Mouse (Mus musculus): ENCODE data around the gene Npnt. TPM values are rescaled to one million over a fixed set of nuclear protein-coding genes. Genes with fewer than 3 reads are reported as not detected.

The Npnt gene
- total and polyA plus RNA-seq, 2 experiments from 2014 or later: 0.73 to 2.1 TPM

GRCm38 (mm10) chr3:132849669-132850068 lies 100.4 kb downstream of the Npnt start:
- no peaks in the 10 kb centered on the region for H3K9me3 ChIP-seq (replicated peaks; ENCODE audit: control insufficient read depth, low read length)
- no peaks in the 10 kb centered on the region for H3K36me3 ChIP-seq (replicated peaks; ENCODE audit: control insufficient read depth, insufficient read depth, low read length)
- no peak overlapping the region for H3K9ac ChIP-seq (replicated peaks; ENCODE audit: low read depth, low read length)
- H3K27me3 ChIP-seq (ENCODE audit: control insufficient read depth, insufficient read depth, low read length): no peaks in the 10 kb centered on the region
- no peak overlapping the region for H3K4me2 ChIP-seq (ENCODE audit: low read depth, low read length)
- ATAC-seq (ENCODE audit: insufficient read depth, low read depth): no peak
- H3K27ac ChIP-seq (ENCODE audit: low read depth): no peak overlapping the region
- no peak for TF ChIP-seq EP300 (IDR thresholded peaks at IDR 0.05; ENCODE audit: low read depth)
- TF ChIP-seq CTCF (IDR thresholded peaks at IDR 0.05; ENCODE audit: low read depth): no peak
- 78% methylated on average over 7 of the region's 7 CpGs for WGBS
- DNase-seq (ENCODE audit: low spot score): no peak
- no peak overlapping the region for H3K4me3 ChIP-seq (ENCODE audit: low read depth, low read length)
- H3K4me1 ChIP-seq (ENCODE audit: control insufficient read depth, insufficient read depth): no peaks in the 10 kb centered on the region

DNA sequence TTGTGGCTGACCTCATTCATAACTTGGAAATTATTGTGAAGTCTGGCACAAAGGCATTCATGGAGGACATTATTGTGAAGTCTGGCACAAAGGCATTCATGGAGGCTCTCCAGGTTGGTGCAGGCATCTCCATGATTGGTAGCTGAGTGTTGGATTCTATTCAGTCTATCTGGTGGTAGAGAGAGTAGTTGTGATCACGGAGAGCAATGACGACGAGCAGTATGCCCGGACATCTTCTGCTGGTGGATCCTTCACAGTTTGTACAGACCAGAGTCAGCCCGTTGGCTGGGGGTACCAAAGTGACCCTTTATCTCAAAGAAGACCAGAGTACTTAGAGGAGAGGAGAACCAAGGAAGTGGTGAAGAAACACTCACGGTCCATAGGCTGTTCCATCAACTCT lies 107.4 kb downstream of the Npnt start:
- Histone ChIP-seq H3K27ac (ENCODE audit: low read depth) (no peak overlapping the region), H3K36me3 (replicated peaks; ENCODE audit: control insufficient read depth, insufficient read depth, low read length) (peaks cover 29% of the 10 kb centered on the region), H3K4me2 (ENCODE audit: low read depth, low read length) (no peak overlapping the region), H3K27me3 (ENCODE audit: control insufficient read depth, insufficient read depth, low read length) (no peaks in the 10 kb centered on the region), H3K9me3 (replicated peaks; ENCODE audit: control insufficient read depth, low read length) (no peaks in the 10 kb centered on the region), H3K9ac (replicated peaks; ENCODE audit: low read depth, low read length) (no peak overlapping the region), H3K4me1 (ENCODE audit: control insufficient read depth, insufficient read depth) (no peaks in the 10 kb centered on the region), H3K4me3 (ENCODE audit: low read depth, low read length) (no peak overlapping the region)
- DNase-seq (ENCODE audit: low spot score) (no peak), ATAC-seq (ENCODE audit: insufficient read depth, low read depth) (no peak)
- 91% methylated on average over 6 of the region's 6 CpGs for WGBS
- TF ChIP-seq EP300 (IDR thresholded peaks at IDR 0.05; ENCODE audit: low read depth) (no peak), CTCF (IDR thresholded peaks at IDR 0.05; ENCODE audit: low read depth) (no peak)

- no peak overlapping the region for H3K9ac ChIP-seq (replicated peaks; ENCODE audit: low read depth, low read length)
- H3K27ac ChIP-seq (ENCODE audit: low read depth): no peak overlapping the region
- peaks cover 37% of the 10 kb centered on the region for H3K36me3 ChIP-seq (replicated peaks; ENCODE audit: control insufficient read depth, insufficient read depth, low read length)
- H3K4me1 ChIP-seq (ENCODE audit: control insufficient read depth, insufficient read depth): peaks cover 8% of the 10 kb centered on the region; the same call in 1 of the 2 replicates
- 92% methylated on average over 8 of the region's 8 CpGs for WGBS
- no peak for TF ChIP-seq EP300 (IDR thresholded peaks at IDR 0.05; ENCODE audit: low read depth)
- TF ChIP-seq CTCF (IDR thresholded peaks at IDR 0.05; ENCODE audit: low read depth): no peak
- DNase-seq (ENCODE audit: low spot score) (no peak), ATAC-seq (ENCODE audit: insufficient read depth, low read depth) (no peak)
- H3K4me2 ChIP-seq (ENCODE audit: low read depth, low read length): no peak overlapping the region
- H3K4me3 ChIP-seq (ENCODE audit: low read depth, low read length): no peak overlapping the region
- H3K9me3 ChIP-seq (replicated peaks; ENCODE audit: control insufficient read depth, low read length): no peaks in the 10 kb centered on the region
- H3K27me3 ChIP-seq (ENCODE audit: control insufficient read depth, insufficient read depth, low read length): no peaks in the 10 kb centered on the region
Observed at GRCm38 (mm10) chr3:132839516-132839915, 110.6 kb downstream of the Npnt start.

- Histone ChIP-seq H3K27me3 (ENCODE audit: control insufficient read depth, insufficient read depth, low read length) (no peaks in the 10 kb centered on the region), H3K9me3 (replicated peaks; ENCODE audit: control insufficient read depth, low read length) (no peaks in the 10 kb centered on the region), H3K4me1 (ENCODE audit: control insufficient read depth, insufficient read depth) (peaks cover 8% of the 10 kb centered on the region; the same call in 1 of the 2 replicates), H3K4me3 (ENCODE audit: low read depth, low read length) (no peak overlapping the region), H3K4me2 (ENCODE audit: low read depth, low read length) (no peak overlapping the region), H3K9ac (replicated peaks; ENCODE audit: low read depth, low read length) (no peak overlapping the region), H3K36me3 (replicated peaks; ENCODE audit: control insufficient read depth, insufficient read depth, low read length) (peaks cover 37% of the 10 kb centered on the region), H3K27ac (ENCODE audit: low read depth) (no peak overlapping the region)
- 93% methylated on average over 15 of the region's 15 CpGs for WGBS
- no peak for DNase-seq (ENCODE audit: low spot score)
- ATAC-seq (ENCODE audit: insufficient read depth, low read depth): no peak
- no peak for TF ChIP-seq CTCF (IDR thresholded peaks at IDR 0.05; ENCODE audit: low read depth)
- TF ChIP-seq EP300 (IDR thresholded peaks at IDR 0.05; ENCODE audit: low read depth): no peak
Observed at GRCm38 (mm10) chr3:132838656-132839417, 111.3 kb downstream of the Npnt start.

GRCm38 (mm10) chr3:132837134-132837533 lies 113.0 kb downstream of the Npnt start:
- WGBS: 81% methylated on average over 4 of the region's 4 CpGs
- DNase-seq (ENCODE audit: low spot score): no peak
- H3K27me3 ChIP-seq (ENCODE audit: control insufficient read depth, insufficient read depth, low read length): no peaks in the 10 kb centered on the region
- no peak overlapping the region for H3K27ac ChIP-seq (ENCODE audit: low read depth)
- no peaks in the 10 kb centered on the region for H3K9me3 ChIP-seq (replicated peaks; ENCODE audit: control insufficient read depth, low read length)
- TF ChIP-seq CTCF (IDR thresholded peaks at IDR 0.05; ENCODE audit: low read depth): no peak
- no peak for TF ChIP-seq EP300 (IDR thresholded peaks at IDR 0.05; ENCODE audit: low read depth)
- H3K36me3 ChIP-seq (replicated peaks; ENCODE audit: control insufficient read depth, insufficient read depth, low read length): peaks cover 37% of the 10 kb centered on the region
- H3K9ac ChIP-seq (replicated peaks; ENCODE audit: low read depth, low read length): no peak overlapping the region
- peaks cover 8% of the 10 kb centered on the region; the same call in 1 of the 2 replicates for H3K4me1 ChIP-seq (ENCODE audit: control insufficient read depth, insufficient read depth)
- ATAC-seq (ENCODE audit: insufficient read depth, low read depth): no peak
- no peak overlapping the region for H3K4me2 ChIP-seq (ENCODE audit: low read depth, low read length)
- no peak overlapping the region for H3K4me3 ChIP-seq (ENCODE audit: low read depth, low read length)

Data from heart, postnatal 0 days (tissue).